Mouse (Mus musculus) fat pad, adult 2 months (tissue): Measurements from ENCODE around the gene Cc2d1a.
A peak's percentile ranks its signal among the peaks of the same experiment; 100 is the strongest.

Source experiments
- DNase-seq: peaks from one replicate; pipeline ENCODE4 v3.0.0-alpha.2; 2011; ENCODE audit warnings: low read depth, low spot score; ENCODE audit errors: extremely low read depth

The Cc2d1a gene

DNA sequence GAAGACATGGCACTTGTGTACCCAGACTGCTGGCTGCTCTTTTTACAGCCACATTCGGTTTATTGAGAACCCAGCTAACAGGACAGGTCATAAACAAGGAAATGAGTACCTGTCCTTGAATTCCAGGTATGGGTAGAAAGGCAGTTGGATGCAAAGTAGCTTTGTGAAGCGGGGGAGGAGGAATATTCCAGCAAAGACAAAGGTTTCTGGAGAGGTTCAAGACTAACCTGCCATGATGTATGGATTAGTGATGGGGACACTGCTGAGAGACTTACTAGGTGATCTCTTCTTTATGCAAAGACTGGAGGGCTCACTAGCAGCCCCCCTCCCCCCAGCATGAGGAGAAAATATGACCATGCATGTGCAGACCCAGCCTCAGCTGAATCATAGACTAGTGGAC lies 42.1 kb downstream of the Cc2d1a start:
- no peak for DNase-seq

DNA sequence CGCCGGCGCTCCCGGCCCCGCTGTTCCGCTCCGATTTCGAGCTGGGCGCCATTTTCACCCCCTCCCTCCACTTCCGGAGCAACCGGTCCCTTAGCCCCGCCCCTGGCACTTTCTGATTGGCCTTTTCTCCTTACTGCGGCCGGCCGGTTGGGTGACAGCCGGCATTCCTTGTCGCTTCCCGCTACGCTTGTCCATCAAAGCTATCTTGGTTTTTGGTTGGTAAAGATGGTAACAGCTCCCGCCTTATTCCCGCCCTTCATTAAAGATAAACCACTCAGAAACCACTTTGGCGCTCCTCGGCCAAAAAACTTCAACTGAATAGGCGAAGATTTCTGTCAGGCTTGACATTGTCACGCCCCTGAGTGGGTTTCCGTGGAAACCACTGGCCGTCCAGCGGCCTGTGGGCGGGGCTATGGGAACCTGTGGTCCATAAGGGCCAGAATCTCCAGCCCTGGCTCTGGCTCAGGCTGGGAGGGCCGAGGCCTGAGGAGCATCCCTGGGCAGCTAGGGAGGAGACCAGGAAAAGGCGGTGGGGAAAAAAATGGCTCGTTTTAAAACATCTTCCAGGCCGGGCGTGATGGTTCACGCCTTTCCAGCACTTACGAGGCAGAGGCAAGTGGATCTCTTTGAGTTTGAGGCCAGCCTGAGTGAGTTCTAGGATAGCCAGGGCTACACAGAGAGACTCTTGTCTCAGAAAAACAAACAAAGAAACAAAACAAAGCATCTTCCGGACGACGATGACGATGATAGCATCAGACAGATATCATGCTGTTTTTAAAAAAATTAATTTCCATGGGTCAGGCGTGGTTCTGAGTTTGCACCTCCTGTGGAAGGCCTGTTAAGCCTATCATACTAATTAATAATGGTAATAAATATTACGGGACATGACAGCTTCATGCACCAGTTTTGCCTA lies 42.8 kb downstream of the Cc2d1a start, which contains the start of gene Dcaf15:
TSS of gene Dcaf15 (minus strand) at position 72 of the 913 bp plus-strand sequence.
- peak; percentile 94 for DNase-seq

DNA sequence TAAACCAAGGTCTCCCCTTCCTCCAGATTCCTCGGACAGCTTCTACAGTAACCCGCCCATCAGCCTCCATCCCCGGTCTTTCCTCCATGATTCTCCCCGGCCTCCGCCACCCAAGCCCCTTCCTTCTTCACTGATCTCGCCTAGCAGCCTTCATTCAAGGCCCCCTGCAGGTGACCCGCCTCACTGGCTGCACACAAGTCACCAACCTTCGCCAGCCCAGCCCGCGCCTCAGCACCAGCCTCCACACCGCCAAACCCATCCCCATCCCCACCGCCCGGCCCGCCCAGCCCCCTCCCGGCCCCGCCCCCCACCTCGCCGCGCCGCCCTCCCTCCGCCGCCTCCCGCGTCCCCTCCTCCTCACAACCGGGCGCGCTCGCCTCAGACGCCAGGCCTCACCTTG lies 43.5 kb downstream of the Cc2d1a start:
- DNase-seq = no peak

DNA sequence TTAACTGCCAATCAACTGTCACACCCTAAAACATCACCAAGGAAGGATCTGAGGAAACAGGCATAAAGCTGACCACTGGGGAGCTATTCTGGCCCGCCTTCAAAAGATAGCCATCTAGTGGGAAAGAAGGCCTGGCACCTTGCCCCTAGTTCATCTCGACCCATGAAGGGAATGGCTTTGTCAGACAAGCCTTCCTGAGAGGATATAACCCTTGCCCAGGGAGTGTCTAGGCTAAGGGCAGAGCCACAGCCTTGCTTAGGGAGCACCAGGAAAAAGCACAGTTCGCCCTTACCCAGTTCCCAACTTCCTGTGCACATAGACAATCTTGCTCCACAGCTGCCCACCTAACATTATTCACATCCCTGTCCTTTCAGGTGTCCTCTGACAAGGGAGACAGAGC lies 44.1 kb downstream of the Cc2d1a start:
- DNase-seq = no peak

DNA sequence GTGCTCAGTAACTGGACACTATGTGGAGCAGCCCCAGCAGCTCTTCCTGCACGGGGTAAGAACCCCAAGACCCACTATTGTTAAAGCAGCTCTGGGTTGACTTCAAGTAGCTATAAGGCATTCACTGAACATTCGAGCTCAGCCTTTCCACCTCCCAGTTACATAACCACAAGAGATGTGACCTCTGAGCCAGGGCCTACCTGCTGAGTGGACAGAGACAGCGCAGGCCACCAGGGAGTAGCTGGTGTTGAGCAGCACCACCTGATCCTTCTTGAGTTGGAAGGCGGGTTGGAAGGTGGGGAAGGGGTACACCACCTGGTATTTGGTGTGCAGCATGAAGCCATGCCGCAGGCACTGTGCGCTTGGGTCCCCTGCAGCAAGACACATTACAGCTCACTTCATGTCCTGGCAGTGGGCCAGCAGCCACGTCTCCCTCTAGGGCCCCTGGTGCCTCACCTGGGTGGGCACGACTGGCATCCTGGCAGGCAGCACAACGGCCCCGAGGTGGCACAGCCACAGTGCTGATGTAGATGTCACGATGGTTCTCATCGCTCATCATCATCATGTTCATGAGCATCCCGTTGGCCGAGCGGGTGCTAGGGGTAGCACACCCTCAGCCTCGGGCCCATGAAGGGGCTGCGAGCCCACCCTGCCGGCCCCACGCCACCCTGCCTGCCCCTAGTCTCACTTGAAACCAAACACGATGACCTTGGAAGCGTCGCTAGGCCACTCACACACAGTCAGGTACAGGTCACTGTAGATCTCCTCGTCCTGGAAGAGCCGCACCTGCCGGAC lies 46.1 kb downstream of the Cc2d1a start:
- no peak for DNase-seq

DNA sequence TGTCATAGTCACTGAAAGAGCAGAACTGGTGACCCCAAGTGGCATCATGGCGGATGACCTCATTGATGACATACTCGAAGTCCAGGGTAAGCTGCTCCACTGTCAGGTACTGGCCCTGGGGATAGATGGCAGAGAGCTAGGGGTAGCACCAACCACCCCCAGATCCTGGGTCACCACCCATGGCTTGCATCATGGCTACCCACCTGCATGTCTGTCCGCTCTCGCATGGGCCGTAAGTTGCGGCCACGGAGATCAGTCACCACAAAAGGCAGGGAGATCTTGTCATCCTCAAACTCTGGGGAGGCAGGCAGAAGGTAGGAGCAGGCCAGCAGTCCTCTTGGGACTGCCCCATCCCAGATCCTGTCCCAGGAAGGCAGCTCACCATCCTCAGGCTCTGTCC lies 49.4 kb downstream of the Cc2d1a start:
- DNase-seq = no peak

DNA sequence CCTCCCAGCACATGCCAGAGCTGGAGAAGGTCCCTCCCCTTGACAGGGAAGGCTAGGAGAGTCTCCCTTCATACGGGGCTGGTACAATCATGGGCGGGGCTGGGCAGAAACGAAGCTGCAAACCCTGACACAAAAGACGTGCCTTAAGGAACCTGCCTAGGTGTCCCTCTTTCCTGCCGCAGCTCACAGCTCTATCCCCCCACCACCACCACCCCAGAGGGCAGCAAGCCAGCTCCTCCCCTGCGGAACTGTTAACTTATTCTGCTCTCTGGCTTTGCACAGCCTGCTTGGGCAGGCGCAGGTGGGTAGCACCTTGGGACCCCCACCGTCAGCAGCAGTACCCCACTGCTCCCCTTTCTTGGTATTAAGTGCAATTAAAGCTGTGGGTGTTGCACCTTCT lies 51.7 kb downstream of the Cc2d1a start:
- no peak for DNase-seq

DNA sequence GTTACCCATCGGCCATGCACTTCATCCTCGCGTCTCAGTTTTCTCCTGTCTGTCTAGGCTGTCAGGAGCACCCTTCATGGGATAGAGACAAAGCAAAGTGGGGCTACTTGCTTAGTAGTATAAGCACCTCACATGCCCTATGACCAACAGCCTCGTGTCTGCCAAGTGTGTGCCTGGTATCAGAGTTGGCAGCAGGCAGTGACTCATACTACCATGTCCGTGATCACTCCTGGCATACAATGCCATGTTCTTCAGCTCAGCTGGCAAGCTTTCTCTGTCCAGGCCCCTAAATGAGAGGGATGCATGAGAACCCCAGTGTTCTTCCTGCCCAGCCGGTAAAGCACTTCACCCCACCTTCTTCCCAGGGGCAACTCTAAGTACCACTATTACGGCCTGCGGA lies 57.2 kb downstream of the Cc2d1a start:
- no peak for DNase-seq

DNA sequence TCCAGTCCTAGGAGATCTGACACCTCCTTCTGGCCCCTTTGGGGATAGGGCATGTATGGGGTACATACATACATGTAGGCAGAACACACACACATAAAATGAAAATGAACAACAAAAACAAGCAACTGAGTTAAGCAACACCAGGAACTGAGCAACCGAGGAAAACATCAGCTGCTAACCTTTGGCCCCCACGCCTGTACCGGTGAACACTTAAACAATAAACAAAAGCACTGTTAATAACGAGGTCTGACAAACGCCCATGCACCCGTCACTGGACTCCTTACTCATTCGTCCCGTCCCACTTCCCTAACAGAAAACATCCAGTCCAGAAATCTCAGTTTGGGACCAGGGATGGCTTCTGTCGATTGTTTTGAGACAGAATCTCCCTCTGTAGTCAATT lies 58.5 kb downstream of the Cc2d1a start:
- DNase-seq = no peak

DNA sequence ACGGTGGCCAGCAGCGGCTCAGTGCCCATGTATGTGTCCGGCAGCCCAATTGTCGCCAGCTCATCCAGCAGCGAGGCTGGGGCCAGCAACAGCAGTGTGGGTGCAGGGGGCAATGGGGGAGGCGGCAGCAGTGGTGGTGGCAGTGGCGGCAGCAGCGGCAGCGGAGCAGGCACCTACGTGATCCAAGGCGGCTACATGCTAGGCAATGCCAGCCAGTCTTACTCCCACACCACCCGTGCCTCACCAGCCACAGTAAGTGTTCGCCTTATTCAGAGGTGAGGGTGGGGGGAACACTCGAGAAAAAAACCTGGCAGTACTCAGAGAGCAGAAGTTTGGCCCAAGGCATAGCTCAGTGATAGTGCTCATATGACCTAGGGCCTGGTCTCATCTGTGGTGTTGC lies 59.9 kb downstream of the Cc2d1a start:
- no peak for DNase-seq

DNA sequence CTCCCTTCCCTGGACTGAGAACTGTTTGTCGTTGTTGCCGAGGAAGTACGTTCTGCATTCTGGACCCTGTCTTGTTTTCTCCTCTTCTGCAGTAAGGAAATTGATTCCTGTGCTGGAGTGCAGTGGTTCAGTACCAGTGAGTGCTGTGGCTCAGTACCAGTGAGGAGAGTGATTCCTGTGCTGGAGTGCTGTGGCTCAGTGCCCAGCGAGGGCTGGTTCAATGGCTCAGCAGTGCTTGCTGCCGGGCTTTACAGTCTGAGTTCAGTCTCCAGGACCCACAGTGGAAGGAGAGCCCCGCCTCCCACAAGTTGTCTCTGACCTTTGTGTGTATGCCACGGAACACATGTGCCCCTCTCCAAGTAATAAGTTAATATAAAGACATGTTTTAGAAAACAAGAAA lies 60.6 kb downstream of the Cc2d1a start:
- no peak for DNase-seq

DNA sequence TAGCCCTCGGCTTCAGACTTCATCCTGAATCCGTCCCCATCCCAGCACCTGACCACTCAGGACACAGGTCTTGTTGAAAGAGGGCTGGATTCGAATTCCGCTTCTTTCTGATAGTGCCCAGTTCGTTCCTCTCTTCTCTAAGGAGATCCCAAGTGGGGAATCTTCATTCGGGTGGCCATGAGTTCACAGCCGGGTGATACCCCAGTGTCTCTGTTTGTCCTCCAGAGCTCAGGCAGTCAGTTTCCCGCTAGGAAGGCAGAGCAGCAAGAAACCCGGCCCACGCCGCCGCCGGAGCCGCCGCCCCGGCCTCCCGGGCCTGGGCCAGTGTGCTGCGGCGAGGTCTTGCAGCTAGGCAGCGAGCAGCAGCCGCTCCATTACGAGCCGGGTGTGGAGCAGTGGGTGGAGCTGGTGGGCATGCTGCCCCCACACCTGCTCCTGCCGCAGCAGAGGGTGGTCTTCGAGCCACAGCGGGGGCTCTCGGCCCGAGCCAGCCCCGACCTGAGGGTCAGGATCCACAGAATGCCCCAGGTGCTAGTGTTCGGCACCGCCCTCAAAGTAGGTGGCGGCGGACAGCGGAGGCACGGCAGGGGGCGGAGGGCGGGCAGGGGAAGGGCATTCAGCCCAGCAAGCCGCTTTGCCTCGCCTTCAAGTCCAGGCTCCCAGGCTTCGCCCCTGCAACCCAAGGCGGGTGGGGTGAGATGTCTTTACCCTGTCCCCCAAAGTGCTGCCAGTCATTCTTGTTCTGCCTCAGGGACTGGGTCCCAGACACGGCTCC lies 63.2 kb downstream of the Cc2d1a start:
- DNase-seq = no peak

DNA sequence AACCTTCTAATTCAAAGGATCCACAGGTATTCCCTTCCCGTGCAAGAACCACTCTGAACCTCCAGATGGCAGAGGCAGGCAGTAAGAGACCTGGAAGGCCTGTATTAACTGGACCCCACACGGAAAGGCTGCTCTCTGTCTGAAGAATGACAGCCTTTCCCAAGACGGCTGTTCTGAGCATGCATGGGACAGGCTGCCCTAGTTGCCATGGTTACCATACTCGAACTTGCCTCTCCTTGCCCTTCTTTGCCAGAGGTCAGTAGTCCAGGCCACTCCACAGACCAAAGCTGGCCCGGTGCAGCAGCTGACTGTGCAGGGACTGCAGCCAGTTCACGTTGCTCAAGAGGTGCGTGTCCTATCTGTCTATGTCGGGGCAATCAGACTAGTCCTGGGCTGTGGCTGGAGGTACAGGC lies 63.9 kb downstream of the Cc2d1a start:
- DNase-seq = no peak
